Mouse (Mus musculus) activated CD4-positive, CD25-positive, alpha-beta regulatory T cell (primary cell): Measurements from ENCODE around the gene Trak2. TPM values are rescaled to one million over a fixed set of nuclear protein-coding genes. Genes with fewer than 3 reads are reported as not detected.

Source experiments
- polyA plus RNA-seq, 2 experiments: library from polyadenylated mRNA; unstranded; fragments of 100-300 nt; shearing (Covaris generic); gene quantifications; one replicate each; pipeline ENCODE4 v1.2.1; 2017

The Trak2 gene
- 10 to 100 TPM; 22.3 to 25.4 TPM for polyA plus RNA-seq

DNA sequence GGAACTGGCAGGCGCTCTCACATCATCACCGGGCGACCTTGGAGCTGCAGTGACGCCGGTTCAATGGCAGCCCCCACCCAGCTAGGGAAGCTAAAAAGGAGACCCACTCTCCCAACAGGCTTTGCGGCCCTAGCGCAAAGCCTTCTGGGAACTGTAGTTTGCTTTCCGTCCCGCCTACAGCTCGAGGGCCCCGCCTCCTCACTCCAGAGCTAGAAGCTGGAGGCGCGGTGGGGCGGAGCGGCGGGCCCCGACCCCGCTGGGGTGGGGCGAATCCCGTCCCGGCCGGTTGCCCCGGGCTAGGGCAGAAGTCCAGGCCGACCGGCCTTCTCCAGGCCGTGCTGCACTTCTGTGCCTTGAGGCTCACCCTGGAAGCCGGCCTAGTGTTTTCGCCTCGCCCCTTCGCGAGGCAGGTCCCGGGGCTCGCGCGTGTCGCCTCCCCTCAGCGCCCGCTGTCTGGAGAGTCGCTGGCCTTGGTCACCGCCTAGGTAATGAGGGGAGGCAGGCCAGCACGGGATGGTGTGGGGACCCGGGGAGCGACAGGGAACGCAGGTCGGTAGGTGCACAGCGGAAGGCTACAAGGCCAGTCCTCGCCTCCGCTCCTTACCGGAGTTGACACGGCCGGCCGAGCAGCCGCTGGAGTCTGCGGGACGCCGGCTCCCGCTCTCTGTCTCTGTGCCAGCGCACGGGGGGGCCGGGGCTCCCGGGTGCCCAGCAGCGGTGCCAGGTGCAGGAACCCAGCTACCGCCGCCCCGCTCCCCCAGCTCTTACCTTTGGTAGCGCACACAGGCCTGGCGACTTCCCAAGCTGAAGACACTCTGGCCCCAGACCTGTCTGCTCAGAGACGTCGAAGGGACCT is at the start of gene Trak2, which contains the start of gene Stradb:
Gene Trak2 (minus strand): TSS at position 65 of the 856 bp plus-strand sequence.
Gene Stradb (plus strand): TSS at position 157 of the 856 bp plus-strand sequence.

Other genes with a start within 250 kb of the Trak2 start
- gene Casp8, start 178.1 kb downstream of the Trak2 start, polyA plus RNA-seq: 100 to 1,000 TPM; 232 to 243 TPM
- gene Stradb, start 92 bp upstream of the Trak2 start, polyA plus RNA-seq: 10 to 100 TPM; 17.2 to 20.0 TPM
- under 1 TPM; 0.07 to 0.30 TPM for gene C2cd6, start 121.5 kb upstream of the Trak2 start, polyA plus RNA-seq
- 1 to 10 TPM; 6.2 to 8.4 TPM for gene Tmem237, start 147.0 kb upstream of the Trak2 start, polyA plus RNA-seq
- gene Mpp4, start 190.0 kb upstream of the Trak2 start, polyA plus RNA-seq: under 1 TPM; 0.07 to 0.34 TPM